Mouse (Mus musculus): ENCODE results near the gene Scnn1g. TPM values are rescaled to one million over a fixed set of nuclear protein-coding genes. Genes with fewer than 3 reads are reported as not detected.

Gene Scnn1g
- total RNA-seq, 2 experiments from 2014 or later = not detected

- no peak for DNase-seq
- intact Hi-C loops (cut with DNase I) = no loop called here
Measured at GRCm38 (mm10) chr7:121768983-121769382, 34.7 kb downstream of the Scnn1g start.

- no peak for DNase-seq
- intact Hi-C loops (cut with DNase I) = no loop called here
Measured at GRCm38 (mm10) chr7:121778553-121778952, 44.3 kb downstream of the Scnn1g start.

- intact Hi-C loops (cut with DNase I) = no loop called here
- DNase-seq = no peak
Measured at GRCm38 (mm10) chr7:121778980-121779379, 44.7 kb downstream of the Scnn1g start.

GRCm38 (mm10) chr7:121779409-121779808, 45.1 kb downstream of the Scnn1g start:
- DNase-seq = no peak
- intact Hi-C loops (cut with DNase I) = no loop called here

DNA sequence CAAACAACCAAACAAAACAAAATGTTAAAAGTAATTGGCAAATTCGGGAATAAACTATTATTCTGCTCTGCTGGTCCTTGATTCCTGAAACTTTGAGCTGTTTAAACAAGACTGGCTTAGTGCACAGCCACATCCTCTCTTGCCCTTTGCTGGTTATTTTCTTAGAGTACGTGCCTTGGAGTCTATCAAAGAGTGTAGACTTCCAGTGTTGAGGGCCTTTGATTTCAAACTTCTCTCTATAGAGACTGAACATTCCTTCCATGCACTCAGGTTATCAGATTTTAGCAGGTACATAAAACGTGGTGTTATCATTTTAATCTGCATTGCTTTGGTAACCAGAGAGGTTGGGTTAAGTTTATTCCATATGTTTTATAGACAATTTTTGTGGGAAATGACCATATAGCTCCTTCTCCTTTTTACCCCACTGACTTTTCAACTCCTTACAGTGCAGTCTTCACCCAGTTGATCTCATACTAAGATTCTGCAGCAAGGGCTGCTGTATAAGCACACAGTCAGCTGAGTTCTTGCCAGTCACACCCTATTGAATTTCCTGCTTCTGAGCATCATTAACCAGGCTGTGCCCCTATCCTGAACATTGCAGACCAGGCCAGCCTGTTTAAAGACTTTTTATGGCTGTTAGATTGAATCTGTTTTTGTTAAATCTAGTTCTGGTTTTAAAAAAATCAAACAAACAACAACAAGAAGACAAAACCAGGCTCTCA, 48.1 kb downstream of the Scnn1g start:
- DNase-seq = no peak
- intact Hi-C loops (cut with DNase I) = no loop called here

GRCm38 (mm10) chr7:121785651-121786228, 51.5 kb downstream of the Scnn1g start:
- no peak for DNase-seq
- intact Hi-C loops (cut with DNase I) = no loop called here

DNA sequence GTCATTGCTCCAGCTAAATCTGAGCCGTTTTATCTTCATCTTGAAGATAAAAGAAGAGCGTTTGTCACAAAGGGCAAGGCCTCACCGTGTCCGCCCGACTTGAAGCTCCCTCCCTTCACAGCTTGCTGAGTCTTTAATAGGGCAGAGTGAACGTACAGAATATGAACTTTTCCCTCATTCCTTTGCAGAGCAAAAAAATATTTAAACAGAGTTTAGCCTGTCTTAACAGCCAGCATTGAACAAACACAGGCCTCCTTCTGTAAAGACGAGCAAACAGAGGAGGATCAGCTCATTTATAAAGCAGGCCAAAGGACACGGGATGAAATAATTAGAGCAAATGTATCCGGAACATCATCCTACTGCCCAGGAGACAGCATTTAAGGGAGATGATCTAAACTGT, 63.5 kb downstream of the Scnn1g start:
- intact Hi-C loops (cut with DNase I) = no loop called here
- no peak for DNase-seq

- intact Hi-C loops (cut with DNase I) = no loop called here
- DNase-seq = no peak
Measured at GRCm38 (mm10) chr7:121802471-121802870, 68.2 kb downstream of the Scnn1g start.

GRCm38 (mm10) chr7:121803011-121803410, 68.7 kb downstream of the Scnn1g start:
- DNase-seq = no peak
- intact Hi-C loops (cut with DNase I) = no loop called here

DNA sequence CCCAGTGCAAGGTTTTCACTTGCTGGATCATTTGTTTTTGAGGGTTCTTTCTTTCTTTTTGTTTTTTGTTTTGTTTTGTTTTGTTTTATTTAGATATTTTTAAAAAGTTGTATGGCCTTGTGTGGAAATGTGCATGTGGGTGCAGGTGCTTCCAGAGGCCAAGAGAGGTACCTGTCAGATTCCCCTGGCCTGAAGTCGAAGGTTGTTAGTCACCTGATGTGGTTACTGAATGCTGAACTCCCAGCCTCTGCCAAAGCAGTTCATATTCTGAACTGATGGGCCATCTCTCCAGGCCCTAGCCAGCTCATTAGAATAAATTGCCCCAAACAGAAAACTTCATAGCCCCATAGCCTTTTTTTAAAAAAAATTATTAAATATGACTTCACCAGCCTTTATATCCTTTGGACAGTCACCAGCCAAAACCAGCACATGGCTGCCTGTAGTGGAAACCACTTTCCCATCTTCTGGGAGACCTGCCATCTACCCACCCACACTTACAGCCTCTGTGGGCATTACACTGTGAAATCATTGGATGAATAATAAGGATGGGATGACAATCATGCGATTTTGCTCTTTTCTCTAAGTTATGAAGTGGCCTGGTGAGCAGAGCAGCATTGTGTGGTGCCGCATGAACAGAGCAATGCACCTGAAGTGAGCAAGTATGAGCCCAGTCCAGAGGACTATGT, 71.7 kb downstream of the Scnn1g start:
- intact Hi-C loops (cut with DNase I) = no loop called here
- DNase-seq = no peak

- no peak for DNase-seq
- intact Hi-C loops (cut with DNase I) = no loop called here
Measured at GRCm38 (mm10) chr7:121807726-121808580, 73.7 kb downstream of the Scnn1g start.

Other genes with a start within 250 kb of the Scnn1g start
- 1 to 10 TPM; 4.4 to 5.6 TPM for gene Usp31, start 27.2 kb upstream of the Scnn1g start, total RNA-seq (2021)
- gene Scnn1b, start 130.6 kb downstream of the Scnn1g start, total RNA-seq (2021) = not detected
- 10 to 100 TPM in 1 of 2 experiments, 1 to 10 TPM in 1; 9.4 to 11.1 TPM for gene Cog7, start 247.2 kb downstream of the Scnn1g start, total RNA-seq (2021)